Mouse (Mus musculus) spleen, adult 2 months (tissue): ENCODE measurements around the gene Tmcc2.

Experiments
- CTCF ChIP-seq: fragments of 200-500 bp; IDR thresholded peaks from 2 replicates; pipeline ENCODE4 v1.5.1; 2011; ENCODE audit warnings: mild to moderate bottlenecking, inconsistent platforms; ENCODE audit not compliant: insufficient read depth, insufficient read length, insufficient replicate concordance; ENCODE audit errors: extremely low read depth
- POLR2A ChIP-seq: fragments of 200-500 bp; IDR thresholded peaks from 2 replicates; pipeline ENCODE4 v1.6.1; 2011; ENCODE audit warnings: low read depth, low read length, inconsistent platforms

DNA sequence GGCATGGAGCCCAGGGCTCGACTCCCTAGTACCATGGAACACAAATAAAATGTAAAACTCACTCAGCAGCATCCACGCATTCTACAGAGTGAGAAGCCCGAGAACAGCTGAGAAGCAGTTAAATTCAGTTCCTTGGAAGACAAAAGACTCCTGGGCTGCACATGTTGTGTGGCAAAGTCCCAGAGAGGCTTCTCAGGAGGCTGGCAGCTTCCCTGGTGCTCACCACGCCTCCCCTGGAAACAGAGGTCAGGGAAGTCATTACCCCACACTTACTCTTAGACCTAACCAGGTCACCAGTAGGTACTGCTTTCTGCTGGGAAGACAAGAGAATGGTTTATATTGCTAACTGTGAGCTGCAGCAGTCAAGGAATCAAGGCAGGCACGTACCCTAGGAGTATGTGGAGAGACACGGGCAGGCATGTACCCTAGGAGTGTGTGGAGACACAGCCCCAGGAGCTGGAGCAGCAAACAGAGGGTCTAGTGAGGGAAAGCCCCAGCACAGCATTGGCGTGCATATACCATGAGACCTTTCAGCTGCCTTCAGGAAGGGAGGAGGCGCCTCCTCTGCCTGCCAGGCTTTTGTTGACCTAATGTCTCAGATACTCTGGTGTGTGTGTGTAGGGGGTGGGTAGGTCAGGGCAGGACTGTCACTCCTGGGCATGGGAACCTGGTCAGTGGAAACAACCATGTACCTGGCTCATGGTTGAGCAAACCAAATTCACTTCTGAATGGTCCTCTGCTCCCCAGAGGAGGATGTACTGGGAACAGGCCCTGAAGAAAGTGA, 19.6 kb downstream of the Tmcc2 start:
- TF ChIP-seq CTCF = no peak
- no peak for TF ChIP-seq POLR2A
